Mouse (Mus musculus) bone marrow, adult 2 months (tissue): ENCODE results near the gene Tnfrsf25. TPM values are rescaled to one million over a fixed set of nuclear protein-coding genes. Genes with fewer than 3 reads are reported as not detected.

Experiments used
- H3K27ac ChIP-seq: fragments of 200-500 bp; 2 replicates; pipeline ENCODE4 v1.5.1; 2012; ENCODE audit warnings: low read depth, mild to moderate bottlenecking, control low read depth, inconsistent platforms, low read length; ENCODE audit not compliant: control insufficient read depth, poor library complexity, insufficient read depth
- H3K4me1 ChIP-seq: fragments of 200-500 bp; 2 replicates; pipeline ENCODE4 v1.6.1; 2011; ENCODE audit warnings: low read length; ENCODE audit not compliant: control insufficient read depth, insufficient read depth
- H3K4me3 ChIP-seq: fragments of 200-500 bp; replicated peaks from 2 replicates; pipeline ENCODE3; 2011; ENCODE audit warnings: mild to moderate bottlenecking, low read depth, low read length, control low read depth; ENCODE audit not compliant: control insufficient read depth
- CTCF ChIP-seq: fragments of 200-500 bp; IDR thresholded peaks from 2 replicates; pipeline ENCODE4 v1.5.1; 2011; ENCODE audit warnings: low read length, control low read depth; ENCODE audit not compliant: control insufficient read depth, insufficient read depth
- POLR2A ChIP-seq: fragments of 200-500 bp; IDR thresholded peaks from 2 replicates; pipeline ENCODE4 v1.6.1; 2011; ENCODE audit warnings: low read depth, mild to moderate bottlenecking, control low read depth, low read length, borderline replicate concordance; ENCODE audit not compliant: control insufficient read depth
- WGBS: fragments of 180-500 bp; shearing (Covaris S2); methylation state at CpG from one replicate; pipeline ENCODE4 v1.1.7; 2018; 5-methylcytosine and 5-hydroxymethylcytosine counted together
- polyA plus RNA-seq: library from polyadenylated mRNA; stranded (reverse); fragments of >200 nt; gene quantifications from 2 replicates; pipeline ENCODE4 v1.2.4, GENCODE M21; 2011; ENCODE audit warnings: low replicate concordance; ENCODE audit not compliant: missing spikeins, insufficient read depth, insufficient read length

Gene Tnfrsf25
- polyA plus RNA-seq, 1 experiment: 3.3 TPM

DNA sequence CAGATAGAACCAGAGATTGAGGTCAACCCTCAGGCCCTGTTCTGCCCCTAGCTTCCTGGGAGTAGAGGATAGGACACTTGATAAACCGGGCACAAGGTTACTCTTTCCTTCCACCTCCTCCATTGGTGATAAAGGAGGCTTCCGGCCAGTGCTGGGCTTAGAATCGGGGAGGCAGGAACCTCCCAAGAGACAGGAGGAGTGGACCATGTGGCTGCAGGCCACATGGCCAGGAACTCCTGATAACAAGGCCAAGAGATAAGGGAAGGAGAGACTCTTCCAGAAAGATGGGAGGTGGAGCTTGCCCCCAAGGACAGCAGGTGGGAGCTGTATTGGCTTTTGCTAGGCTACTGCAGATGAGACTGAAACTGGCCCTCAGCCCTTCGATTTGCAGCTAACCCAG, 34.8 kb downstream of the Tnfrsf25 start:
- Histone ChIP-seq H3K4me1 (peaks cover 2% of the 10 kb centered on the region; the same call in 1 of the 2 replicates), H3K4me3 (no peak overlapping the region), H3K27ac (no peak overlapping the region)
- WGBS: 58% methylated on average over 4 of the region's 4 CpGs
- no peak for TF ChIP-seq POLR2A
- no peak for TF ChIP-seq CTCF

DNA sequence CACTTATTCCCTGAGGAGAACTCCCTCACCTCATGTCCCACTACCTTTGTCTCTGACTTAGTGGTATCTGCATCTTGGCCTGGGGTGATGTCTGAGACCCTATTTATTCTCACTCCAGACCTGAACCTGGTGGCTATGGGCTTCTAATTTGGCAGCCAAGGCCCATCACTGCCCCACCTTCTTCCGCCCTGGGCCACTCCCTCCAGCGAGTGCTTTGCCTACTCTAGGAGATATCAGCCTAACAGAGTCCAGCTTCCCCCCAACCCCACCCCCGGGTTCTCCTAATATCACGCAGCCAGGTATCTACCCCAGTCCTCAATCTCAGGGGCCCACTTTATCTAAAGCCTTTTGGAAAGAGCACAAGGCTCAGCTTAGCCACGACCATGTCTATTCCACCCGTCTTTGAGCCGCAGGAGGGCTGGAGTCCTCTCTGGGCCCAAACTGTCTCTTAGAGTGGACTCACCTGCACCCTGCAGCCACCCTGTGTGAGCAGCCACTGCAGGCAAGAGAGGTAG, 35.8 kb downstream of the Tnfrsf25 start:
- Histone ChIP-seq H3K27ac (no peak overlapping the region; the same call in 1 of the 2 replicates), H3K4me3 (no peak overlapping the region), H3K4me1 (peaks cover 2% of the 10 kb centered on the region; the same call in 1 of the 2 replicates)
- WGBS: 27% methylated on average over 7 of the region's 7 CpGs
- no peak for TF ChIP-seq CTCF
- TF ChIP-seq POLR2A: no peak

DNA sequence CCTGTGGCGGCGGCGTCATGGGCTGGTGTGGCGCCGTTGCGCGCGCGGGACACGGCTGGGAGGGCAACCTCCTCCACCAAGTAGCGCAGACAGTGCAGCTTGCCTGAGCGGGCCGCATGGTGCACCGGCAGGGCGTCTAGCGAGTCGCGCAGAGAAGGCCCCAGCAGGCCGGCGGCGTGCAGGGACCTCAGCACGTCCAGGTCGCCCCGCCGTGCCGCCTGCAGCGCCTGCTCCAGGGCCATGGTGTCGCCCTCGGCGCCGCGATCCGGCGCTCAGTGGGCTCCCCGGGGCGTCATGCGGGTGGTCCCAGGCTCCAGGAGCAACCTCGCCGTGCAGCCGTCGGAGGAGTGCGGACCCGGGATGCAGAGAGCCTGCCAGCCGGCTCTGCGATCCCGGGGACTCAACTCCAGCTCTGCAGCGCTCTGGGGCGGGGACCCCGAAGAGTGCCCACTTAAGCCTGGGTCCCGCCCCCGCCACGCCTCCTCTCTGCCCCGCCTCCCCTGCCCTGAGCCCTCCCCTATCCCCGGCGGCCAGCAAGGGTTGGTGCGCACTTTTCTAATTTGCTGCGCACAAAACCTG, 36.3 kb downstream of the Tnfrsf25 start, which contains the start of gene Espn:
Gene Espn (minus strand): TSS at position 406 of the 579 bp plus-strand sequence.
- Histone ChIP-seq H3K4me1 (peaks cover 2% of the 10 kb centered on the region; the same call in 1 of the 2 replicates), H3K4me3 (no peak within 1 kb of the TSS), H3K27ac (peak within 1 kb of the TSS; percentile 14; the same call in 1 of the 2 replicates)
- under 1% methylated on average over 56 of the region's 57 CpGs for WGBS
- no peak for TF ChIP-seq POLR2A
- TF ChIP-seq CTCF: no peak

DNA sequence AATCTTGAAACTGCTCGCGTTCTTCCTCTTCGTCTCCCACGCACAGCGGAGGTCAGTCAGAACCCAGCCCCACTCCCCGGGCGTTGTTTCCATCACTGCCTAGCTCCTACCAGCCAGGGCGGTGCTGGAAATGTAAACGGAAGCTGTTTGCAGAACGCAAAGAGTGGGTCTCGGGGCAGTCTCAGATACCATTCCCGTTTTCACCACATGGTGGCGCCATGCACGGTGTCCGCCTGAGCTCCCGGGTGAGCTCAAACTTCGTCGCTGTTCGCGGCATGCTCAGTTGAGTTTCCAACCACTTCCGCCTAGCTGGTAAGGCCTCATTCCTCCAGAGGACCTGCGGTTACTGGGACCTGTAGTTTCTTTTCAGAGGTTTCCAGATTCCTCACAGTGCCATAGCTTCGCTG, 38.0 kb downstream of the Tnfrsf25 start:
- TF ChIP-seq CTCF (peak; percentile 99), POLR2A (no peak)
- H3K27ac ChIP-seq: peak overlapping the region; percentile 47; the same call in 1 of the 2 replicates
- WGBS: under 1% methylated on average over 23 of the region's 23 CpGs
- H3K4me1 ChIP-seq: peaks cover 2% of the 10 kb centered on the region; the same call in 1 of the 2 replicates
- H3K4me3 ChIP-seq: peak overlapping the region; percentile 4

DNA sequence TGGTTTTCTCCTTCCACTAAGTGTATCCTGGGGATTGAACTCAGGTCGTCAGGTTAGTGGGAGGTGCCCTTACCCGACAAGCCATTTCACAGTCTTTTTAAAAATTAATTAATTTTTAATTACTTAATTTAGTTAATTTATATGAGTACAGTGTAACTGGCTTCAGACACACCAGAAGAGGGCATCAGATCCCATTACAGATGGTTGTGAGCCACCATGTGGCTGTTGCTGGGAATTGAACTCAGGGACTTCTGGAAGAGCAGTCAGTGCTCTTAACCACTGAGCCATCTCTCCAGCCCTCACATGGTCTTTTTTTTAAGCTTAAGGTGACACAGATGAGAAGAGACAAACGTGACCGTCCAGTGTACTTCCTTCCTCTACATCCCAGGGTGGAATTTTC, 39.3 kb downstream of the Tnfrsf25 start:
- no peak overlapping the region for H3K4me3 ChIP-seq
- 63% methylated on average over 4 of the region's 4 CpGs for WGBS
- TF ChIP-seq CTCF (no peak), POLR2A (no peak)
- no peak overlapping the region for H3K27ac ChIP-seq
- H3K4me1 ChIP-seq: peaks cover 2% of the 10 kb centered on the region; the same call in 1 of the 2 replicates

DNA sequence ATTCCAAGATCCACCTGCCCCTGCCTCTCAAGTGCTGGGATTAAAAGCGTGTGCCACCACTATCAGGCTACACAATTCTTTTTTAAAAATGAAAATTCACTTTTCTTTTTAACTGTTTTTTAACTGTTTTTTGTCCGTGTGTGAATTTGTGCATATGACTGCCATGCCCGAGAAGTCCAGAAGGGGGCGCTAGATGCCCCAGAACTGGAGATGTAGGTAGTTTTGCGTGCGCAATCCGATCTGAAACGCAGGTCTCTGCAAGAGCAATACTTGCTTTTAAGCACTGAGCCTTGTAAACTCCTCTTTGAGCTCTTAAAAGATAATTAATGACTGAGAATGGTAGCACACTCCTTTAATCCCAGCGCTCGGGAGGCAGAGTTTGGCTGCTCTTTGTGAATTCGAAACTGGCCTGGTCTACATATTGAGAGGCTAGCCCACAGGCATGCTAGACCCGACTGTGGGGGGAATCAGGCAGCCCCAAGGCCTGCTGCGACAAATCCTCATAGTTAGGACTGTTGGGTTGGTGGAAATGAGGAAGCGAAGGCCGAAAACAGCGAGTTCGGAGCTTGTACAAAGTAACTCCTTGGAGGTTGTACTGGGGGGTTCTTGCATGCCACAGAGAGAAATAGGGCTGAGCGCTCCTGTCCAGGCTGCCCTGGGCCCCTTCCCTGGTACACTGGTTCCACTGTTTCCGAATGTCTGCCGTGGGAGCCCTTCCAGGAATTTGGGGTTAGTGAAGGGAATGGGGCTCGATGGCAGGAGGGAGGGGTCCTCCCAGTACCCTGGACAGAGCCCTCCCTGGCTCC, 42.2 kb downstream of the Tnfrsf25 start:
- H3K27ac ChIP-seq: no peak overlapping the region

DNA sequence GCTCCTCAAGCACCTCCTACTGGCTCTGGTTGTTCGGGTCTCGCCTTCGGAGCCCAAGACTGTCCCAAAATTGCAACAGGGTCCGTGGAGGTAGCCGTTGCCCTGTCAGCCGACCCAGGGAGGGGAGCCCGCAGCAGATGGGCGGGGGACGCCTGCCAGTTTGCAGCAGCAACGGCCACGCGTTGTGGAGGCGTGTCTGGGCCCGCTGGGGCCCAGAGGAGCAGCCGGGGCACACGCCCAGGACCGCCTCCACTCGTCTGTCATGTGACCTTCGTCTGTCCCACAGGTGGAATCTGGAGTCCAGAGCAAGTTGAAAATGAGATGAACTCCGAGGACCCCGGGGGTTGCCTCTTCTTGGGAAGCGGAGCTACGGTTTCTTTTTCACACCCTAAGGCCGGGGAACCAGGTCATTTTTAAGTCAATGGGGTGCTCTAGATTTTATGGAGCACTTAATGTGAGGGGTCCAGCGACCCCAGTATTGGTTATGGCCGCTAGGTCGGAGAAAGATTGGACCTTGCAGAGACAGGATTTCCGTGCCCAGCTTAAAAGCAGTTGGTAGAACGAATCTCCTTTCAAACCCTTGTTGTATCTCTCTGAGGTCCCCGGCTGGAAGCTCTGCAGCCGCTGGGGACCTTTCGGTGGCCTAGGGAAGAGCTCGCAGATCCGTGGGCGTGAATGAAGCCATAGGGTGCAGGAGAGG, 43.0 kb downstream of the Tnfrsf25 start, which contains the start of gene Hes2:
Gene Hes2 (plus strand): TSS at position 283 of the 700 bp plus-strand sequence.
- 3% methylated on average over 35 of the region's 35 CpGs for WGBS
- no peak within 1 kb of the TSS for H3K27ac ChIP-seq
- peak within 1 kb of the TSS; percentile 26 for H3K4me3 ChIP-seq
- no peak for TF ChIP-seq POLR2A
- no peak for TF ChIP-seq CTCF
- no peaks in the 10 kb centered on the region; the same call in 1 of the 2 replicates for H3K4me1 ChIP-seq

More for the DNA sequence above, 42.2 kb downstream of the Tnfrsf25 start:
- WGBS: 6% methylated on average over 21 of the region's 21 CpGs
- TF ChIP-seq POLR2A: no peak
- TF ChIP-seq CTCF: peak; percentile 73
- H3K4me3 ChIP-seq: peak overlapping the region; percentile 26
- H3K4me1 ChIP-seq: peaks cover 2% of the 10 kb centered on the region; the same call in 1 of the 2 replicates

DNA sequence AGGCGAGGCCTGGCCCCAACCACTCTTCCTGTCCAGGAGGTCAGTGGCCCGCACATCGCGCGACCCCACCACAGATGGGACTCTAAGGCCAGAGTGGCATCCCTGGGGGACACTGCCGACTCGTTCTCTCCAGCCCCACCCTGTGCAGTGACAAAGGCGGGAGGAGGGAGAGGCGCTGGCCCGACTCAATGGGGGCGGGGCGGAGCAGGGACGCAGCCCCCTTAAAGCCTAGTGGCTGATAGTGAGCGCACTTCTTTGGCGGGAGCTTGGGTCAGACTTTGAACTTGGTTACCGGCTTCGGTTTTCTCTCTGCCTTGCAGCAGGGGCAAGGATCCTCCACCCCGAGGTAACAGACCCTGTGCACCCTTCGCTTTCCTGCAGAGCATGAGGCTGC, 43.5 kb downstream of the Tnfrsf25 start:
- H3K4me1 ChIP-seq: no peaks in the 10 kb centered on the region; the same call in 1 of the 2 replicates
- H3K27ac ChIP-seq: no peak overlapping the region
- no peak overlapping the region for H3K4me3 ChIP-seq
- TF ChIP-seq POLR2A (no peak), CTCF (no peak)
- 2% methylated on average over 19 of the region's 19 CpGs for WGBS
